ENCODE assay signal across 8 mouse cellular contexts in the genomic region with DNA sequence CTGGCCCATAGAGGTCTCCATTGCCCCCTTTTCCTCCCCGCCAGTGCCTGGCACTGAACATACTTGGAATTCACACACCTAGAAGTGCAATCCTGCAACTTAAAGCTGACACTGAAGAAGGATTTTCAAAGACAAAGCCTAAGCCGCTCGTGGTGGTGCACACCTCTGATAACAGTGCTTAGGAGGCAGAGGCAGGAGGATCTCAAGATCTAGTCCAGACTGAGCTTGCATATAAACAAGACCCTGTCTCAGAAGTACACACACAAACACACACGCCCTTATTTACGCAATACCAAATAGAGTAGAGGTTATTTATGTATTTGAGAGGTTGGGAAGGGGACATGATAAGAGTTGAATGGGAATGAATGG. TPM values are rescaled to one million over a fixed set of nuclear protein-coding genes. Genes with fewer than 3 reads are reported as not detected.
DNase-seq lines count a peak whose midpoint lies in the region; ATAC-seq and TF ChIP-seq lines count a peak whose summit lies in the region.

No protein-coding gene starts in this region.

- no peak for DNase-seq in testis, postnatal 14 days (ENCODE audit: low spot score)
- DNase-seq in liver, embryonic 11.5 days (ENCODE audit: low spot score) = no peak
- no peak for DNase-seq in stomach, postnatal 0 days (ENCODE audit: low spot score)
- no peak for DNase-seq in natural killer cell, adult 2 months (ENCODE audit: low spot score in 2 of 2)
- DNase-seq in gastrocnemius, adult 8-10 months (ENCODE audit: low spot score in 2 of 2) = no peak

- no peak for TF ChIP-seq CTCF in testis, adult 2 months (IDR thresholded peaks at IDR 0.05; ENCODE audit: control insufficient read depth, insufficient read depth, insufficient replicate concordance, low read depth, low read length)
- TF ChIP-seq CTCF in stomach, postnatal 0 days (IDR thresholded peaks at IDR 0.05; ENCODE audit: low read depth) = no peak

- peak overlapping the region; percentile 87 for H3K4me3 ChIP-seq in erythroblast, embryonic 14.5 days (replicated peaks)
- H3K4me3 ChIP-seq in testis, adult 2 months (ENCODE audit: control insufficient read depth, low read depth, low read length) = peak overlapping the region; percentile 68
- peak overlapping the region; percentile 40; the same call in 1 of the 2 replicates for H3K4me3 ChIP-seq in liver, embryonic 11.5 days (ENCODE audit: low read depth, low read length)
- peak overlapping the region; percentile 21; the same call in 1 of the 2 replicates for H3K4me3 ChIP-seq in stomach, postnatal 0 days (ENCODE audit: low read depth, low read length)

- H3K27me3 ChIP-seq in erythroblast, embryonic 14.5 days (ENCODE audit: control insufficient read depth) = no peaks in the 10 kb centered on the region
- no peaks in the 10 kb centered on the region for H3K27me3 ChIP-seq in testis, adult 2 months (ENCODE audit: control insufficient read depth, insufficient read depth, low read length)
- no peaks in the 10 kb centered on the region; the same call in 1 of the 2 replicates for H3K27me3 ChIP-seq in liver, embryonic 11.5 days (replicated peaks; ENCODE audit: control insufficient read depth, insufficient read depth, low read length)
- H3K27me3 ChIP-seq in stomach, postnatal 0 days (ENCODE audit: control insufficient read depth, insufficient read depth, low read length) = no peaks in the 10 kb centered on the region

- peak overlapping the region; percentile 68 for H3K9ac ChIP-seq in liver, embryonic 11.5 days (ENCODE audit: low read depth, low read length)
- H3K9ac ChIP-seq in stomach, postnatal 0 days (ENCODE audit: low read length) = no peak overlapping the region

- H3K36me3 ChIP-seq in erythroblast, embryonic 14.5 days (ENCODE audit: control insufficient read depth) = peaks cover 16% of the 10 kb centered on the region
- no peaks in the 10 kb centered on the region for H3K36me3 ChIP-seq in testis, adult 2 months (ENCODE audit: control insufficient read depth, insufficient read depth, low read length)
- no peaks in the 10 kb centered on the region for H3K36me3 ChIP-seq in liver, embryonic 11.5 days (ENCODE audit: control insufficient read depth, insufficient read depth, low read length)
- no peaks in the 10 kb centered on the region for H3K36me3 ChIP-seq in stomach, postnatal 0 days (ENCODE audit: control insufficient read depth, insufficient read depth, low read length)

- ATAC-seq in erythroblast, adult 5-6 weeks (replicated peaks; ENCODE audit: low FRiP score, poor library complexity, severe bottlenecking) = no peak; the same call in 1 of the 2 replicates
- ATAC-seq in liver, embryonic 11.5 days (replicated peaks; ENCODE audit: low FRiP score) = no peak
- ATAC-seq in stomach, postnatal 0 days (ENCODE audit: low FRiP score, low TSS enrichment) = no peak

- TF ChIP-seq POLR2A in testis, adult 2 months (IDR thresholded peaks at IDR 0.05; ENCODE audit: control insufficient read depth, low read depth, low read length) = no peak

- peaks cover 2% of the 10 kb centered on the region; the same call in 1 of the 2 replicates for H3K9me3 ChIP-seq in erythroblast, embryonic 14.5 days (ENCODE audit: control insufficient read depth, low read length)
- H3K9me3 ChIP-seq in liver, embryonic 11.5 days (ENCODE audit: control insufficient read depth, low read length) = no peaks in the 10 kb centered on the region
- no peaks in the 10 kb centered on the region for H3K9me3 ChIP-seq in stomach, postnatal 0 days (ENCODE audit: control insufficient read depth, low read length)

- H3K27ac ChIP-seq in testis, adult 2 months (ENCODE audit: control insufficient read depth, insufficient read depth, low read depth, low read length) = peak overlapping the region; percentile 74
- H3K27ac ChIP-seq in liver, embryonic 11.5 days (ENCODE audit: low read depth, low read length) = peak overlapping the region; percentile 79
- H3K27ac ChIP-seq in stomach, postnatal 0 days (replicated peaks) = 0 out of 2 replicates have a peak overlapping the region, but pooled peaks have one; percentile 5

- no peak for TF ChIP-seq EP300 in stomach, postnatal 0 days (optimal IDR thresholded peaks at IDR 0.05)

- peak overlapping the region; percentile 59 for H3K4me2 ChIP-seq in liver, embryonic 11.5 days
- peak overlapping the region; percentile 24; the same call in 1 of the 2 replicates for H3K4me2 ChIP-seq in stomach, postnatal 0 days (replicated peaks; ENCODE audit: low read depth)

- H3K4me1 ChIP-seq in erythroblast, embryonic 14.5 days (ENCODE audit: control insufficient read depth) = peaks cover 22% of the 10 kb centered on the region
- no peaks in the 10 kb centered on the region for H3K4me1 ChIP-seq in testis, adult 2 months (ENCODE audit: control insufficient read depth, insufficient read depth, low read length)
- H3K4me1 ChIP-seq in liver, embryonic 11.5 days (replicated peaks; ENCODE audit: control insufficient read depth, insufficient read depth, low read length) = no peaks in the 10 kb centered on the region
- no peaks in the 10 kb centered on the region for H3K4me1 ChIP-seq in stomach, postnatal 0 days (replicated peaks; ENCODE audit: control insufficient read depth, insufficient read depth)

- 36% methylated on average over 5 of the region's 5 CpGs for WGBS in liver, embryonic 11.5 days
- WGBS in stomach, postnatal 0 days = 46% methylated on average over 5 of the region's 5 CpGs

RNA-seq across cellular contexts. Expression of gene Ercc6l, which starts 0.5 kb away (rescaled TPM):
- polyA plus RNA-seq in erythroblast, embryonic 14.5 days (2012) = 0.09 and 0.20 TPM in 2 replicates
- total RNA-seq in erythroblast, adult 5-6 weeks (2015; ENCODE audit: low replicate concordance) = 7.7 and 11.1 TPM in 2 replicates
- total RNA-seq in erythroblast, adult 5-6 weeks (2017; ENCODE audit: low replicate concordance) = 9.9 and 13.9 TPM in 2 replicates
- 0.37 and 0.44 TPM in 2 replicates for polyA plus RNA-seq in testis, adult 2 months (2012; rRNA removed)
- 20.9 and 23.8 TPM in 2 replicates for polyA plus RNA-seq in liver, embryonic 11.5 days (2014; fragmentation: Nextera tagmentation; extraction: Ambion mirVana)
- 1.5 and 1.9 TPM in 2 replicates for polyA plus RNA-seq in stomach, postnatal 0 days (2015; fragmentation: Nextera tagmentation; extraction: Ambion mirVana)
- under 1 TPM in 2 of 4 experiments, not detected in 2; 0.05 to 0.11 TPM for total RNA-seq in gastrocnemius, adult 8-10 months (2022)

RNA-seq across cellular contexts. Expression of gene Rps4x, which starts 31.8 kb away (rescaled TPM):
- polyA plus RNA-seq in erythroblast, embryonic 14.5 days (2012) = 13.5 and 14.4 TPM in 2 replicates
- total RNA-seq in erythroblast, adult 5-6 weeks (2015; ENCODE audit: low replicate concordance) = 798 and 880 TPM in 2 replicates
- total RNA-seq in erythroblast, adult 5-6 weeks (2017; ENCODE audit: low replicate concordance) = 381 and 473 TPM in 2 replicates
- 27.2 and 39.7 TPM in 2 replicates for polyA plus RNA-seq in testis, adult 2 months (2012; rRNA removed)
- polyA plus RNA-seq in liver, embryonic 11.5 days (2014; fragmentation: Nextera tagmentation; extraction: Ambion mirVana) = 920 and 973 TPM in 2 replicates
- polyA plus RNA-seq in stomach, postnatal 0 days (2015; fragmentation: Nextera tagmentation; extraction: Ambion mirVana) = 632 and 636 TPM in 2 replicates
- 100 to 1,000 TPM; 493 to 583 (median 542) TPM for total RNA-seq in gastrocnemius, adult 8-10 months (2022)

RNA-seq across cellular contexts. Expression of gene Pin4, which starts 38.2 kb away (rescaled TPM):
- 2.2 and 2.6 TPM in 2 replicates for polyA plus RNA-seq in erythroblast, embryonic 14.5 days (2012)
- total RNA-seq in erythroblast, adult 5-6 weeks (2015; ENCODE audit: low replicate concordance) = 11.1 and 17.7 TPM in 2 replicates
- total RNA-seq in erythroblast, adult 5-6 weeks (2017; ENCODE audit: low replicate concordance) = 26.3 and 52.1 TPM in 2 replicates
- polyA plus RNA-seq in testis, adult 2 months (2012; rRNA removed) = 4.2 and 5.1 TPM in 2 replicates
- 75.7 and 82.0 TPM in 2 replicates for polyA plus RNA-seq in liver, embryonic 11.5 days (2014; fragmentation: Nextera tagmentation; extraction: Ambion mirVana)
- polyA plus RNA-seq in stomach, postnatal 0 days (2015; fragmentation: Nextera tagmentation; extraction: Ambion mirVana) = 48.2 and 61.7 TPM in 2 replicates
- total RNA-seq in gastrocnemius, adult 8-10 months (2022) = 10 to 100 TPM in 2 of 4 experiments, 1 to 10 TPM in 2; 7.1 to 29.0 (median 16.1) TPM

Comparison
In these comparisons a context has a peak if more than half of its experiments do, and no peak if none do; other contexts are left out.
1. H3K4me3 ChIP-seq: peak in every context shown above with its lines; median percentile 87 in erythroblast, embryonic 14.5 days; 68 in testis, adult 2 months; 40 in liver, embryonic 11.5 days; 21 in stomach, postnatal 0 days.
2. H3K27ac ChIP-seq: peak in every context shown above with its lines; median percentile 79 in liver, embryonic 11.5 days; 74 in testis, adult 2 months; 5 in stomach, postnatal 0 days.
3. RNA of gene Rps4x, which starts 31.8 kb away (polyA plus RNA-seq): 920 to 973 TPM in liver, embryonic 11.5 days and 632 to 636 TPM in stomach, postnatal 0 days; 27.2 to 39.7 TPM in testis, adult 2 months and 13.5 to 14.4 TPM in erythroblast, embryonic 14.5 days; every median in the first group is over 10 times any median in the second.